Mouse (Mus musculus) liver, postnatal 0 days (tissue): ENCODE measurements at regions not wholly inside any gene's neighbourhood (a gene's known extent, or its start where the extent isn't known, plus 50 kb on each side); places are given as distances from the start of the nearest gene placed in this dataset.

Experiments
- ATAC-seq: fragments of 200-750 bp; cut with Nextera tagmentation; 2 replicates; pipeline ENCODE4 v1.8.0; 2017; ENCODE audit warnings: mild to moderate bottlenecking, moderate library complexity
- DNase-seq: peaks from one replicate; pipeline ENCODE4 v3.0.0-alpha.2; 2016
- H3K27ac ChIP-seq: fragments of 300-500 bp; sonication (generic); 2 replicates; pipeline ENCODE4 v1.5.1; 2014; ENCODE audit warnings: antibody characterized with exemption, moderate library complexity, mild to moderate bottlenecking, low read depth
- H3K27me3 ChIP-seq: fragments of 300-500 bp; sonication (generic); 2 replicates; pipeline ENCODE4 v1.6.1; 2014; ENCODE audit warnings: low read length, control low read depth, mixed read lengths; ENCODE audit not compliant: insufficient read depth
- H3K36me3 ChIP-seq: fragments of 300-500 bp; sonication (generic); replicated peaks from 2 replicates; pipeline ENCODE4 v1.6.1; 2014; ENCODE audit warnings: mild to moderate bottlenecking, control low read depth, low read length, moderate library complexity, mixed read lengths; ENCODE audit not compliant: insufficient read depth
- H3K4me1 ChIP-seq: fragments of 300-500 bp; sonication (generic); 2 replicates; pipeline ENCODE4 v1.6.1; 2014; ENCODE audit warnings: antibody characterized with exemption, mild to moderate bottlenecking, control low read depth; ENCODE audit not compliant: insufficient read depth
- H3K4me2 ChIP-seq: fragments of 300-500 bp; sonication (generic); 2 replicates; pipeline ENCODE4 v1.6.1; 2014; ENCODE audit warnings: low read depth, mild to moderate bottlenecking, low read length, moderate library complexity, mixed read lengths
- H3K4me3 ChIP-seq: fragments of 300-500 bp; sonication (generic); 2 replicates; pipeline ENCODE4 v1.5.1; 2014; ENCODE audit warnings: low read depth, low read length
- H3K9ac ChIP-seq: fragments of 300-500 bp; sonication (generic); replicated peaks from 2 replicates; pipeline ENCODE4 v1.6.1; 2014; ENCODE audit warnings: mild to moderate bottlenecking, moderate library complexity
- H3K9me3 ChIP-seq: fragments of 300-500 bp; sonication (generic); 2 replicates; pipeline ENCODE4 v1.6.1; 2016; ENCODE audit warnings: mild to moderate bottlenecking, control low read depth, low read length, mixed read lengths
- CTCF ChIP-seq: sonication (generic); IDR thresholded peaks from 2 replicates; pipeline ENCODE4 v1.5.1; 2016; ENCODE audit warnings: antibody characterized with exemption, low read depth
- EP300 ChIP-seq: IDR thresholded peaks from 2 replicates; pipeline ENCODE4 v1.6.1; 2016; ENCODE audit warnings: antibody characterized with exemption, low read depth, mild to moderate bottlenecking
- WGBS: fragments of 180-500 bp; shearing (Covaris S2); extraction: QIAGEN DNeasy Blood & Tissue Kit; methylation state at CpG from one replicate; pipeline ENCODE4 v1.1.7; 2014; ENCODE audit not compliant: insufficient replicate concordance; 5-methylcytosine and 5-hydroxymethylcytosine counted together

DNA sequence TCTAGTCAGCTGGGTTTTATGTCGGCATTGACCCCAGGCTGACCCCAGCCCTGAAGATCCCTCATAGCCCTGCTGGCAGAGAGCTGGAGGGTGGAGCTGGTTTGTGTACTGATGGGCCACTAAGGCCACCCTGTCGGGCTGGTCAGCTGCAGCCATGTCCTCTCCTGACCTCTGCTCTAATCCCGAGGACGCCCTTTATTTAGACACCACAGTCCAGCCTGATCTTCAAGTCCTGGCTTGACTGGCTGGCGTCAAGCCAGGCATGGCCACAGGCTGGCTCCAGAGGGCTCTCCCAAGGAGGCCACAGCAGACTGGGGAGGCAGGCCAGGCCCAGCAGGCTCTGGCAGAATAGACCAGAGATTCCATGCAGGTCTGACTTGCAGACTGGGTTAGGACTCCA is 264.8 kb downstream of the Bcor start:
- Histone ChIP-seq H3K27me3 (no peaks in the 10 kb centered on the region), H3K27ac (no peak overlapping the region), H3K4me1 (no peaks in the 10 kb centered on the region), H3K4me2 (no peak overlapping the region), H3K9ac (no peak overlapping the region), H3K9me3 (no peaks in the 10 kb centered on the region), H3K36me3 (no peaks in the 10 kb centered on the region), H3K4me3 (no peak overlapping the region)
- DNase-seq (peak; percentile 16), ATAC-seq (peak; percentile 58; the same call in 1 of the 2 replicates)
- TF ChIP-seq EP300 (no peak), CTCF (no peak)
- WGBS, result 47% methylated on average over 5 of the region's 5 CpGs

DNA sequence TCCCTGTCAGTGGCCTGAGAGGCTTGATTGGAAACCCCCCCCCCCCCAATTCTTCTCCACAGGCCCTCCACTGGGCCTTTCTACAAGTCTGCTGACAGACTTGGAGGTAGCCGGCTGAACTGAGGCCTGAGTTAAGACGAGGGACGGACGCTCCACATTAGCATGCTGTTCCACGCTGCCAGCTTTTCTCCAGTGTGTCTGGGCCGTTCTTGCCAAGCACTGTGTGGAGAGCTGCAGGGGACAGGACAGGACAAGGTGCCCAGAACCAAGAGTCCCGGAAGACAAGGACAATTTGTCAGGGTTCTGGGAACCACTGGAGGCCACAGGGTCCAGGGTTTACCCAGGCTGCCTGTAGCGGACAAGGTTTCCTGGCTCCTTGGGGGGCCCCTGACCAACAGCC is 261.9 kb downstream of the Bcor start:
- no peaks in the 10 kb centered on the region for H3K27me3 ChIP-seq
- no peak for DNase-seq
- no peaks in the 10 kb centered on the region for H3K4me1 ChIP-seq
- ATAC-seq, result no peak
- no peak overlapping the region for H3K4me2 ChIP-seq
- H3K36me3 ChIP-seq, result no peaks in the 10 kb centered on the region
- no peak overlapping the region for H3K27ac ChIP-seq
- TF ChIP-seq EP300 (no peak), CTCF (no peak)
- no peak overlapping the region for H3K4me3 ChIP-seq
- H3K9me3 ChIP-seq, result no peaks in the 10 kb centered on the region
- 89% methylated on average over 8 of the region's 8 CpGs for WGBS
- no peak overlapping the region for H3K9ac ChIP-seq

DNA sequence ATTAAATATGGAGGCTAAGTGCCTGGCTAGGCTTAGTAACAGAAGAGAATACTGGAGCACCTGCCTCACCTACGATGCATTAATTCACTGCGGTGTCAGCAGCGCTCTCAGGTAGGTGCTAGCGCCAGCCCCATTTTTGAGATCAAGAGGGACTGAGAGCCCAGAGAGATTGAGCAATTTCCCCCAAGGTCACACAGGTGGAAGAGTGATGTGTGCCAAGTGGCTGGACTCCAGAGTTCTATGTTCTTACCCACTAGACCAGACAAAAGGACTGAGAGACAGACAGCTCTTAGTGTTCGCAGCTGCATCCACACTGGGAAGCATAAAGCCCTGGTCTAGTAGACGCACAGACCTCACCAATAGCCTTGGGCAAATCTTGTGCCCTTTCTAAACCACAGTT is 261.1 kb downstream of the Bcor start:
- no peak overlapping the region for H3K9ac ChIP-seq
- H3K27ac ChIP-seq, result no peak overlapping the region
- no peaks in the 10 kb centered on the region for H3K4me1 ChIP-seq
- H3K9me3 ChIP-seq, result no peaks in the 10 kb centered on the region
- whole genome bisulfite sequencing, result 80% methylated on average over 6 of the region's 6 CpGs
- DNase-seq, result peak; percentile 27
- H3K36me3 ChIP-seq, result no peaks in the 10 kb centered on the region
- no peaks in the 10 kb centered on the region for H3K27me3 ChIP-seq
- H3K4me2 ChIP-seq, result no peak overlapping the region
- no peak overlapping the region for H3K4me3 ChIP-seq
- ATAC-seq, result peak; percentile 44; the same call in 1 of the 2 replicates
- no peak for TF ChIP-seq EP300

DNA sequence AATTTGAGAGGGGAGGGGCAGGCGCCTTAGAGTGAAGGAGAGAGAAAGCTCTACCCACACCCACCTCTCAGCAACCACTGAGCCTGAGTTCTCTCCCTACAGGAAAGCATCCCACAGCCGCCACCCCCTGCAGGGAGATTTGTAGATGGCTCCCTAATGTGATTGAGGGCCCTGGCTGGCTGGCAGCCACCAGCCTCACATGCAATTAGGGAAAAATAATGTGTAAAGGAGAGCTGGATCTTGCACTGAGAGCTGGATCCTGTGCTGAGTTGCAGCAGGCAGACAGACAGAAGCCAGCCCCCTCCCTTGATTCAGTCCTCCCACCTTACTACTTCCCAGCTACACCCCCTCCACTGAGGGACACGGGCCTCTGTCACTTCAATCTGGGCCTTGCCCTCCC is 260.2 kb downstream of the Bcor start:
- Histone ChIP-seq H3K9me3 (no peaks in the 10 kb centered on the region), H3K27me3 (no peaks in the 10 kb centered on the region), H3K27ac (no peak overlapping the region), H3K4me2 (no peak overlapping the region), H3K36me3 (no peaks in the 10 kb centered on the region), H3K4me1 (no peaks in the 10 kb centered on the region), H3K4me3 (no peak overlapping the region), H3K9ac (no peak overlapping the region)
- 62% methylated on average over 3 of the region's 3 CpGs for WGBS
- TF ChIP-seq EP300, result no peak
- no peak for TF ChIP-seq CTCF
- DNase-seq (no peak), ATAC-seq (no peak)

DNA sequence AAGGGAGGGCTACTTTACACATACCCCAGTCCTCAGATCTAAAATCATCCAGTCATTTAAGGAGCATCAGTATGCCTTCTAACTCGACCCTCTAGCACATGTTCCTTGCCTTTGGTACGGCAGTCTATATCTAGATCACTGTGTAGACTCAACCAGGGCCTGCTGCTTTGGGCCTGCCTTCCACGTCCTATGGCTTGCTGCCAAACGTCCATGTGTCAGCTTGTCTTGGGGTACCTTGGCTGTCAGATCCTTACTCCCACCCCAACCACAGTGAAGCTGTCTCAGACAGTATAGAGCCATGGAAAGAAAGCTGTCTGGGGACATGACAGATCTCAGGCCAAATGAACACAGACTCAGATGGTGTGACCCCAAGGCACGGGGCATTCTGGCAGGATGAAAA is 258.4 kb downstream of the Bcor start:
- no peaks in the 10 kb centered on the region for H3K27me3 ChIP-seq
- ATAC-seq (no peak), DNase-seq (no peak)
- H3K27ac ChIP-seq, result no peak overlapping the region
- no peaks in the 10 kb centered on the region for H3K36me3 ChIP-seq
- WGBS, result 59% methylated on average over 5 of the region's 5 CpGs
- TF ChIP-seq EP300, result no peak
- H3K9me3 ChIP-seq, result no peaks in the 10 kb centered on the region
- no peak overlapping the region for H3K9ac ChIP-seq
- no peaks in the 10 kb centered on the region for H3K4me1 ChIP-seq
- H3K4me2 ChIP-seq, result no peak overlapping the region
- no peak overlapping the region for H3K4me3 ChIP-seq

DNA sequence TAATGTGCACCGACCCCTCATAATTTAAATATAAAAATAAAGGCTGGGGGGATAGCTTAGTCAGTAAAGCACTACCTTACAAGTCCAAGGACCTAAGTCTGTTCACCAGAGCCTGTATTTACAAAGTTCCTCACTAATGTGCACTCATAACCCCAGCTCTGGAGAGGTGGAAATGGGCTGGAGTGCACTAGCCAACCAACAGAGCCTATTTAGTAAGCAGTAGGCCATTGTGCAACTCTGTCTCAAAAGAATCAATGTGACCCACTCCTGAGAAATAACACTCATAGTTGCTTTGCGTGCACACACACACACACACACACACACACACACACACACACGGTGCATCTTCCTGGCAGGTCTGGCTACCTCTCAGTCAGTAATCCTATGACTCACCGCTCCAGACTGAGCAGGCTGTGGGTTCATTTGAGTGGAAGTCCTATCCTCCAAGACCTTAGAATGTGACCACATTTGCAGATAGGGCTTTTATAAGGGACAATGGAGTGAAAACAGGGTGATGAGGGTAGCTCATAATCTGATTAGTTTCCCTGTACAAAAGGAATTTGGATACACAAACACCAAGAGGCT is 256.9 kb downstream of the Bcor start:
- whole genome bisulfite sequencing, result 66% methylated on average over 4 of the region's 4 CpGs
- Histone ChIP-seq H3K4me3 (no peak overlapping the region), H3K27ac (no peak overlapping the region), H3K4me2 (no peak overlapping the region), H3K36me3 (no peaks in the 10 kb centered on the region), H3K4me1 (no peaks in the 10 kb centered on the region), H3K9ac (no peak overlapping the region), H3K9me3 (no peaks in the 10 kb centered on the region), H3K27me3 (no peaks in the 10 kb centered on the region)
- DNase-seq, result peak; percentile 17
- peak; percentile 76 for ATAC-seq
- TF ChIP-seq CTCF (no peak), EP300 (peak; percentile 23; the same call in 1 of the 2 replicates)

DNA sequence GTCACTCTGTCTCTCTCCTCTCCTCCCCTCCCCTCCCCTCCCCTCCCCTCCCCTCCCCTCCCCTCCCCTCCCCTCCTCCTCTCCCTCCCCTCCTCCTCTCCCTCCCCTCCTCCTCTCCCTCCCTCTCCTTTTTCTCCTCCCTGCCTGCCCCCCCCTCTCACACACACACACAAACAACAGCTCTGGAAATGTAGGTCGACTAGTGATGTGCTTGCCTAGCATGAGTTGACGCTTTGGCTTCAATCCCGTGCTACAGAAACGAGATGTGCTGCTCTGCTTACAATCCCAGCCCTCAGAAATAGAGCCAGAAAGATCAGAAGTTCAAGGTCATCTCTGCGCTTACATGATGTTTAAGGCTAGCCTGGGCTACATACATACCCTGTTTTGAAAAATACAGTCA is 254.9 kb downstream of the Bcor start:
- Histone ChIP-seq H3K4me3 (no peak overlapping the region), H3K9ac (no peak overlapping the region), H3K9me3 (no peaks in the 10 kb centered on the region), H3K27ac (no peak overlapping the region), H3K27me3 (no peaks in the 10 kb centered on the region), H3K4me1 (no peaks in the 10 kb centered on the region), H3K4me2 (no peak overlapping the region), H3K36me3 (no peaks in the 10 kb centered on the region)
- TF ChIP-seq EP300, result no peak
- no peak for TF ChIP-seq CTCF
- no peak for ATAC-seq
- WGBS, result 52% methylated on average over 5 of the region's 5 CpGs
- no peak for DNase-seq
